ENCODE assay signal across 7 mouse cellular contexts in genomic region chr11:23305101-23305672, GRCm38 (mm10). TPM values are rescaled to one million over a fixed set of nuclear protein-coding genes. Genes with fewer than 3 reads are reported as not detected.
DNase-seq lines count a peak whose midpoint lies in the region; ATAC-seq and TF ChIP-seq lines count a peak whose summit lies in the region.
"Not testable (repeated sequence)": the region's sequence is repeated elsewhere in the genome, so short reads cannot be mapped to it uniquely, and the experiment has no call there.

No protein-coding gene starts in this region.

- H3K27ac ChIP-seq in embryonic facial prominence, embryonic 10.5 days (replicated peaks): peak overlapping the region; percentile 99
- H3K27ac ChIP-seq in gastrocnemius, adult 2 months: peak overlapping the region; percentile 100
- peak overlapping the region; percentile 95 for H3K27ac ChIP-seq in hindbrain, embryonic 16.5 days (ENCODE audit: low read depth, low read length)
- peak overlapping the region; percentile 99 for H3K27ac ChIP-seq in limb, embryonic 12.5 days
- H3K27ac ChIP-seq in macrophage: peak overlapping the region; percentile 76
- peak overlapping the region; percentile 98 for H3K27ac ChIP-seq in neural tube, embryonic 15.5 days (replicated peaks)

- H3K4me2 ChIP-seq in hindbrain, embryonic 16.5 days (ENCODE audit: low read length): peak overlapping the region; percentile 65
- peak overlapping the region; percentile 62 for H3K4me2 ChIP-seq in limb, embryonic 12.5 days
- peak overlapping the region; percentile 54 for H3K4me2 ChIP-seq in neural tube, embryonic 15.5 days

- peak; percentile 26 for DNase-seq in MEL-GATA-1-ER (ENCODE audit: extremely low read depth, low read depth)
- DNase-seq in embryonic facial prominence, embryonic 10.5 days (ENCODE audit: low spot score); gastrocnemius, adult 2 months: not testable (repeated sequence)

- ATAC-seq in hindbrain, embryonic 16.5 days; limb, embryonic 12.5 days (ENCODE audit: insufficient number of reproducible peaks, insufficient read depth, low FRiP score, low TSS enrichment, low read depth); neural tube, embryonic 15.5 days (ENCODE audit: low FRiP score): not testable (repeated sequence)

- 0 out of 2 replicates have a peak, but pooled peaks have one; percentile 9 for TF ChIP-seq CTCF in gastrocnemius, adult 2 months (IDR thresholded peaks at IDR 0.05)

- peak overlapping the region; percentile 91 for H3K4me3 ChIP-seq in embryonic facial prominence, embryonic 10.5 days
- peak overlapping the region; percentile 97 for H3K4me3 ChIP-seq in gastrocnemius, adult 2 months
- H3K4me3 ChIP-seq in hindbrain, embryonic 16.5 days (ENCODE audit: low read length): peak overlapping the region; percentile 95
- H3K4me3 ChIP-seq in limb, embryonic 12.5 days (replicated peaks): peak overlapping the region; percentile 85
- H3K4me3 ChIP-seq in macrophage (ENCODE audit: inconsistent target): peak overlapping the region; percentile 65
- H3K4me3 ChIP-seq in neural tube, embryonic 15.5 days (replicated peaks): peak overlapping the region; percentile 86

- H3K36me3 ChIP-seq in embryonic facial prominence, embryonic 10.5 days (replicated peaks): peaks cover 12% of the 10 kb centered on the region
- H3K36me3 ChIP-seq in hindbrain, embryonic 16.5 days (ENCODE audit: control insufficient read depth, insufficient read depth, low read length); limb, embryonic 12.5 days; macrophage (ENCODE audit: inconsistent target); neural tube, embryonic 15.5 days: not testable (repeated sequence)

- peak overlapping the region; percentile 98 for H3K9ac ChIP-seq in hindbrain, embryonic 16.5 days (ENCODE audit: low read depth, low read length)
- H3K9ac ChIP-seq in limb, embryonic 12.5 days (replicated peaks): peak overlapping the region; percentile 96
- peak overlapping the region; percentile 80 for H3K9ac ChIP-seq in neural tube, embryonic 15.5 days (replicated peaks)

- H3K79me2 ChIP-seq in macrophage (ENCODE audit: inconsistent target): peaks cover 32% of the 10 kb centered on the region

- intact Hi-C loops in gastrocnemius, adult 2 months (cut with DNase I): not testable (repeated sequence)

- 40% methylated on average over 10 of the region's 10 CpGs for WGBS in embryonic facial prominence, embryonic 10.5 days
- 43% methylated on average over 8 of the region's 10 CpGs for WGBS in hindbrain, embryonic 16.5 days
- WGBS in limb, embryonic 12.5 days: 34% methylated on average over 10 of the region's 10 CpGs
- WGBS in macrophage (ENCODE audit: missing documents): 41% methylated on average over 7 of the region's 10 CpGs
- WGBS in neural tube, embryonic 15.5 days: 34% methylated on average over 10 of the region's 10 CpGs

- not testable (repeated sequence) for H3K9me3 ChIP-seq in embryonic facial prominence, embryonic 10.5 days; hindbrain, embryonic 16.5 days (ENCODE audit: control insufficient read depth, low read length); limb, embryonic 12.5 days; neural tube, embryonic 15.5 days (replicated peaks)

- H3K27me3 ChIP-seq in embryonic facial prominence, embryonic 10.5 days (replicated peaks; ENCODE audit: low read depth, poor library complexity, severe bottlenecking); hindbrain, embryonic 16.5 days (replicated peaks; ENCODE audit: control insufficient read depth, insufficient read depth, low read length); limb, embryonic 12.5 days; neural tube, embryonic 15.5 days (replicated peaks): not testable (repeated sequence)

- peaks cover 17% of the 10 kb centered on the region for H3K4me1 ChIP-seq in embryonic facial prominence, embryonic 10.5 days
- H3K4me1 ChIP-seq in hindbrain, embryonic 16.5 days (ENCODE audit: control insufficient read depth, insufficient read depth, low read depth, low read length); limb, embryonic 12.5 days (replicated peaks): not testable (repeated sequence)
- peaks cover 20% of the 10 kb centered on the region for H3K4me1 ChIP-seq in neural tube, embryonic 15.5 days

RNA-seq across cellular contexts. Expression of gene Usp34, which starts 1.5 kb away (rescaled TPM):
- polyA plus RNA-seq in embryonic facial prominence, embryonic 10.5 days (2016; fragmentation: Nextera tagmentation; extraction: Ambion mirVana): 25.2 and 26.6 TPM in 2 replicates
- total RNA-seq in gastrocnemius, adult 2 months (2021): 10 to 100 TPM; 38.7 to 44.2 TPM
- 26.3 and 27.1 TPM in 2 replicates for polyA plus RNA-seq in hindbrain, embryonic 16.5 days (2015; fragmentation: Nextera tagmentation; extraction: Ambion mirVana)
- polyA plus RNA-seq in limb, embryonic 12.5 days (2016; fragmentation: Nextera tagmentation; extraction: Ambion mirVana): 27.7 and 32.1 TPM in 2 replicates
- total RNA-seq in macrophage (2018; cell fraction: chromatin; rRNA removed): 100 to 1,000 TPM; 108 to 235 (median 178) TPM
- 10 to 100 TPM; 18.1 to 41.7 (median 28.1) TPM for total RNA-seq in macrophage (2018; cell fraction: cytosol; rRNA removed)
- 100 to 1,000 TPM in 10 of 26 experiments, 10 to 100 TPM in 16; 57.0 to 133 (median 91.2) TPM for total RNA-seq in macrophage (2018; cell fraction: nucleus; rRNA removed)
- polyA plus RNA-seq in macrophage (2018): 20.6 to 40.6 TPM (median 22.7 TPM) in 3 replicates
- polyA plus RNA-seq in neural tube, embryonic 15.5 days (2015; fragmentation: Nextera tagmentation; extraction: Ambion mirVana): 25.2 and 26.3 TPM in 2 replicates

RNA-seq across cellular contexts. Expression of gene Xpo1, which starts 49.3 kb away (rescaled TPM):
- 139 and 141 TPM in 2 replicates for polyA plus RNA-seq in embryonic facial prominence, embryonic 10.5 days (2016; fragmentation: Nextera tagmentation; extraction: Ambion mirVana)
- total RNA-seq in gastrocnemius, adult 2 months (2021): 10 to 100 TPM; 22.3 to 28.4 TPM
- 52.6 and 63.5 TPM in 2 replicates for polyA plus RNA-seq in hindbrain, embryonic 16.5 days (2015; fragmentation: Nextera tagmentation; extraction: Ambion mirVana)
- polyA plus RNA-seq in limb, embryonic 12.5 days (2016; fragmentation: Nextera tagmentation; extraction: Ambion mirVana): 187 and 190 TPM in 2 replicates
- total RNA-seq in macrophage (2018; cell fraction: chromatin; rRNA removed): 100 to 1,000 TPM in 25 of 26 experiments, 10 to 100 TPM in 1; 90.4 to 707 (median 326) TPM
- total RNA-seq in macrophage (2018; cell fraction: cytosol; rRNA removed): 100 to 1,000 TPM in 4 of 26 experiments, 10 to 100 TPM in 22; 38.3 to 104 (median 68.2) TPM
- 100 to 1,000 TPM in 21 of 26 experiments, 10 to 100 TPM in 5; 54.7 to 300 (median 152) TPM for total RNA-seq in macrophage (2018; cell fraction: nucleus; rRNA removed)
- 44.6 to 85.9 TPM (median 58.4 TPM) in 3 replicates for polyA plus RNA-seq in macrophage (2018)
- polyA plus RNA-seq in neural tube, embryonic 15.5 days (2015; fragmentation: Nextera tagmentation; extraction: Ambion mirVana): 61.6 and 63.7 TPM in 2 replicates
